Mouse (Mus musculus) neural tube, embryonic 14.5 days (tissue): ENCODE measurements around the gene Uba6. TPM values are rescaled to one million over a fixed set of nuclear protein-coding genes. Genes with fewer than 3 reads are reported as not detected.

Experiments
- ATAC-seq: fragments of 200-750 bp; cut with Nextera tagmentation; 2 replicates; pipeline ENCODE4 v1.8.0; 2017; ENCODE audit warnings: low read depth, mild to moderate bottlenecking, moderate TSS enrichment, moderate library complexity
- H3K27ac ChIP-seq: fragments of 300-500 bp; sonication (generic); 2 replicates; pipeline ENCODE4 v1.5.1; 2014; ENCODE audit warnings: low read depth, mild to moderate bottlenecking, control low read depth, low read length, moderate library complexity, mixed read lengths
- H3K27me3 ChIP-seq: fragments of 300-500 bp; sonication (generic); 2 replicates; pipeline ENCODE4 v1.6.1; 2014; ENCODE audit warnings: low read length; ENCODE audit not compliant: control insufficient read depth, insufficient read depth
- H3K36me3 ChIP-seq: fragments of 300-500 bp; sonication (generic); 2 replicates; pipeline ENCODE4 v1.6.1; 2014; ENCODE audit warnings: low read length, mixed read lengths; ENCODE audit not compliant: control insufficient read depth, insufficient read depth
- H3K4me1 ChIP-seq: fragments of 300-500 bp; sonication (generic); 2 replicates; pipeline ENCODE4 v1.6.1; 2014; ENCODE audit warnings: low read length; ENCODE audit not compliant: control insufficient read depth, insufficient read depth
- H3K4me2 ChIP-seq: fragments of 300-500 bp; sonication (generic); 2 replicates; pipeline ENCODE4 v1.6.1; 2014; ENCODE audit warnings: mild to moderate bottlenecking, low read depth, low read length, control low read depth
- H3K4me3 ChIP-seq: fragments of 300-500 bp; sonication (generic); 2 replicates; pipeline ENCODE4 v1.5.1; 2014; ENCODE audit warnings: low read depth, low read length, control low read depth, mixed read lengths
- H3K9ac ChIP-seq: fragments of 300-500 bp; sonication (generic); replicated peaks from 2 replicates; pipeline ENCODE4 v1.6.1; 2014; ENCODE audit warnings: low read depth, mild to moderate bottlenecking, control low read depth, low read length, mixed read lengths
- H3K9me3 ChIP-seq: fragments of 300-500 bp; sonication (generic); 2 replicates; pipeline ENCODE4 v1.6.1; 2016; ENCODE audit warnings: low read length; ENCODE audit not compliant: control insufficient read depth
- WGBS: fragments of 180-500 bp; shearing (Covaris S2); extraction: QIAGEN DNeasy Blood & Tissue Kit; methylation state at CpG from one replicate; pipeline ENCODE4 v1.1.7; 2014; 5-methylcytosine and 5-hydroxymethylcytosine counted together
- polyA plus RNA-seq: library from polyadenylated mRNA; unstranded; fragments of >200 nt; fragmentation: Nextera tagmentation; extraction: Ambion mirVana; gene quantifications from 2 replicates; pipeline ENCODE4 v1.2.1, GENCODE M21; 2014

Uba6 gene
- polyA plus RNA-seq, 1 experiment from 2014 or later = 20.4 TPM

DNA sequence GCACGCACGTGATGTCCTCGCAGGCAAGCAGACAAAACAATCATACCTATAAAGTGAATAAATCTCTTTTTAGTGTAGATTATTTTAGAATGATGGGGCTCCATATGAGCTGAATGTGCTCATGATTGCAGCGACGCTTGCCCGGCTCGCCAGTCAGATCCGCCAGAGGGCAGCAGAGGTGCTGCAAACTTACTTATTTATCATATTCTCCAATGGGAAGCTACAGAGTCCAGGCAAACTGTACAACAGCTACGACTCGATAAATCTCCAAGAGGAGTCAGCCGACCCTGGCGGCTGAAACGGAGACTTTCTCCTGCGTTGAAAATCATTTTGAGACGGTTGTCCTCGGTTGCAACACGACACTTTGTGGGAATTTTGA, 106.1 kb downstream of the Uba6 start:
- Histone ChIP-seq H3K4me2 (peak overlapping the region; percentile 43), H3K4me1 (peaks cover 8% of the 10 kb centered on the region; the same call in 1 of the 2 replicates), H3K4me3 (peak overlapping the region; percentile 69), H3K9me3 (no peaks in the 10 kb centered on the region), H3K27me3 (no peaks in the 10 kb centered on the region), H3K36me3 (no peaks in the 10 kb centered on the region), H3K9ac (no peak overlapping the region), H3K27ac (no peak overlapping the region)
- peak; percentile 39 for ATAC-seq
- under 1% methylated on average over 17 of the region's 17 CpGs for WGBS

DNA sequence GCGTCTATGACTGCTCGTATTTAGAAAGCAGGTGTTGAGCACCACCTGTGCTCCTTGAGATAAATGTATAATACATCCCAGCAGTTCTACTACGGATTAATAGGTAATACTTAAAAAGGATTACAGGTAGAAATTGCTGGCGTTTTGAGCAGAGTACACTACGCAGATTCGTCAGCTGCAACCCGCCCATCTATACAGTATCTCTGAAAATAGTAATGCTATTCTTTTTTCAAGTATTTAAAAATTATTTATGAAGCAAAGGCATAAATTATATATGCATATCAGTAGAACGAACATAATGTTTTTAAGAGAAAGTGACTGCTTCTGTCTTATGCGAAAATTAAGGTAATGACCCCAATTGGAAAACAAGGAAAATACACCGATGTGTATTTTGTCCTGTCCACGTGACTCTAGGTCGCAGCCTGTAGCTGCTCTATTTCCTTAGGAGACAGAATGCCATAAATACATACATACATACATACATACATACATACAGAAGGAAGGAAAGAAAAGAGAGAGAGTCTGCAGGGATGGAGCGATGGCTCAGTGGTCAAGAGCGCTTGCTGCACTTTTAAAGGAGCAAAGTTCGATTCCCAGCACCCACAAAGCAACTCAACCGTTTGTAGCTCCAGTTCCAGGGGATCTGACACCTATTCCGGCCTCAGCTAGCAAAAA, 106.6 kb downstream of the Uba6 start:
- Histone ChIP-seq H3K27me3 (no peaks in the 10 kb centered on the region), H3K4me1 (peaks cover 8% of the 10 kb centered on the region; the same call in 1 of the 2 replicates), H3K9ac (no peak overlapping the region), H3K4me2 (peak overlapping the region; percentile 43), H3K4me3 (peak overlapping the region; percentile 69), H3K27ac (peak overlapping the region; percentile 57; the same call in 1 of the 2 replicates), H3K9me3 (no peaks in the 10 kb centered on the region), H3K36me3 (no peaks in the 10 kb centered on the region)
- WGBS = under 1% methylated on average over 17 of the region's 17 CpGs
- peak; percentile 68 for ATAC-seq

DNA sequence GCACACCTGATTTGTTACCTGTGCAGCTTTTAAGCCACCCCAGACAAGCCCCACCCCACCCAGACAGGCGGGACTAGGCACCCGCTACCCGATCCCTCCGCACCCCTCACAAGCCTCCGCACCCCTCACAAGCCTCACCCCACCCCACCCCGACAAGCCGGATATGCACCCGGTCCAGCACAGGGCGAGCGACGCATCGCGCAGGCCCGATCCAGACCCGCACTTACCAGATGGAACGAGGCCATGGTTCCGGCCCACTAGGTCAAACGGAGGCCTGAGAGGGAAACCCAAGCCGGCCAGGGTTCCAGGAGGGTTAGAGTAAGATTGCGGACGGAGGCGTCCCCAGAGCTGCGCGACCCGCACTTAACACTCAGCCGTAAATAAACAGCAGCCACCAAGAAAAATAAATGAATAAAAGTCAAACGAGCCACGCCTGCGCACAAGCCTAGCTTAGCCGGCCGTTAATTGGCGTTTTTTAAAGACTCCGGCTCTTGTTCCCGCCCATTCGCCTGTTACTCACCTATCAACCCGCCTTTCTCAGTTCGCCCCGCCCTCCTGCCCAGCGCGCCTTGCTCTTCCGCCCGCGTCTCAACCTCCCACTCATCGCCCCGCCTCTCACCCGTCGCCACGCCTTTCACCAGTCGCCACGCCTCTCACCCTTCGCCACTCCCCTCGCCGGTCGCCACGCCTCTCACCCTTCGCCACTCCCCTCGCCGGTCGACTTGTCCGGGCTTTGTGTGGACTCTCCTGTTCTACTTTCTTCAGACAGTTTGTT, 107.3 kb downstream of the Uba6 start, which contains the start of gene Cenpc1:
Cenpc1 (minus strand) TSS at position 483 of the 775 bp plus-strand sequence.
- peak; percentile 95 for ATAC-seq
- under 1% methylated on average over 60 of the region's 60 CpGs for WGBS
- no peaks in the 10 kb centered on the region for H3K9me3 ChIP-seq
- H3K4me1 ChIP-seq = peaks cover 8% of the 10 kb centered on the region; the same call in 1 of the 2 replicates
- no peaks in the 10 kb centered on the region for H3K36me3 ChIP-seq
- H3K4me2 ChIP-seq = peak within 1 kb of the TSS; percentile 59
- H3K9ac ChIP-seq = peak within 1 kb of the TSS; percentile 84
- no peaks in the 10 kb centered on the region for H3K27me3 ChIP-seq
- H3K4me3 ChIP-seq = peak within 1 kb of the TSS; percentile 69
- H3K27ac ChIP-seq = peak within 1 kb of the TSS; percentile 85

DNA sequence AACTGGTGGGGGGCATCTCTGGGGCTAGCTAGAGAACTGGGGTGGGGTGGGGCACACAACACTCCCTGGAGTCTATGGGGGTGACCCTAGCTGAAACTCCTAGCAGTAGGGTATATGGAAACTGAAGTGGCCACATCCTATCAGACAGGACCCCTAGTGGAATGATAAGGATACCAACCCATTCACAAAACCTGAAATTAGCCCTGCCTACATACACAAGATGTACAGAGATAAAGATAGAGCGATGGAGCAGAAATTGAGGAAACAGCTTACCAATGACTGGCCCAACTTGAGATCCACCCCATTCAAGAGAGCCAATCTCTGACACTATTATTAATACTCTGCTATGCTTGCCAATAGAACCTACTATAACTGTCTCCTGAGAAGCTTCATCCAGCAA, 109.1 kb downstream of the Uba6 start:
- H3K9me3 ChIP-seq = no peaks in the 10 kb centered on the region
- H3K4me2 ChIP-seq = peak overlapping the region; percentile 8; the same call in 1 of the 2 replicates
- WGBS = 100% methylated on average over 1 of the region's 1 CpGs
- ATAC-seq = no peak
- H3K27ac ChIP-seq = no peak overlapping the region
- no peaks in the 10 kb centered on the region for H3K36me3 ChIP-seq
- no peak overlapping the region for H3K4me3 ChIP-seq
- H3K27me3 ChIP-seq = no peaks in the 10 kb centered on the region
- peaks cover 8% of the 10 kb centered on the region; the same call in 1 of the 2 replicates for H3K4me1 ChIP-seq
- no peak overlapping the region for H3K9ac ChIP-seq

Other genes starting within 250 kb of the Uba6 start
- 38.0 and 41.7 TPM in 2 replicates for gene Cenpc1, start 107.2 kb downstream of the Uba6 start, polyA plus RNA-seq
- gene Stap1, start 101.1 kb downstream of the Uba6 start, polyA plus RNA-seq = 0.30 and 0.54 TPM in 2 replicates
- not detected in 2 replicates for gene Gnrhr, start 25.1 kb upstream of the Uba6 start, polyA plus RNA-seq
- not detected in 2 replicates for gene Tmprss11c, start 116.5 kb upstream of the Uba6 start, polyA plus RNA-seq
- not detected in 2 replicates for gene Tmprss11d, start 200.6 kb upstream of the Uba6 start, polyA plus RNA-seq